Mouse (Mus musculus) liver, embryonic 16.5 days (tissue): Measurements from ENCODE around the gene Smc6. TPM values are rescaled to one million over a fixed set of nuclear protein-coding genes. Genes with fewer than 3 reads are reported as not detected.

Source experiments
- ATAC-seq: fragments of 200-750 bp; cut with Nextera tagmentation; 2 replicates; pipeline ENCODE4 v1.8.0; 2017; ENCODE audit warnings: low read depth, mild to moderate bottlenecking, moderate number of reproducible peaks, moderate library complexity
- H3K27ac ChIP-seq: fragments of 300-500 bp; sonication (generic); 2 replicates; pipeline ENCODE4 v1.5.1; 2014; ENCODE audit warnings: mild to moderate bottlenecking, low read length
- H3K27me3 ChIP-seq: fragments of 300-500 bp; sonication (generic); 2 replicates; pipeline ENCODE4 v1.6.1; 2014; ENCODE audit warnings: low read depth, low read length, mixed read lengths; ENCODE audit not compliant: control insufficient read depth, insufficient read depth
- H3K36me3 ChIP-seq: fragments of 300-500 bp; sonication (generic); 2 replicates; pipeline ENCODE4 v1.6.1; 2014; ENCODE audit warnings: mild to moderate bottlenecking; ENCODE audit not compliant: control insufficient read depth, insufficient read depth
- H3K4me1 ChIP-seq: fragments of 300-500 bp; sonication (generic); 2 replicates; pipeline ENCODE4 v1.6.1; 2014; ENCODE audit warnings: low read depth, low read length, mixed read lengths; ENCODE audit not compliant: control insufficient read depth
- H3K4me2 ChIP-seq: fragments of 300-500 bp; sonication (generic); 2 replicates; pipeline ENCODE4 v1.6.1; 2014; ENCODE audit warnings: low read depth, low read length, mixed read lengths
- H3K4me3 ChIP-seq: fragments of 300-500 bp; sonication (generic); 2 replicates; pipeline ENCODE4 v1.5.1; 2014; ENCODE audit warnings: low read depth, mild to moderate bottlenecking, low read length
- H3K9ac ChIP-seq: fragments of 300-500 bp; sonication (generic); 2 replicates; pipeline ENCODE4 v1.6.1; 2014; ENCODE audit warnings: low read depth, low read length
- H3K9me3 ChIP-seq: fragments of 300-500 bp; sonication (generic); replicated peaks from 2 replicates; pipeline ENCODE4 v1.6.1; 2016; ENCODE audit warnings: low read length; ENCODE audit not compliant: control insufficient read depth
- WGBS: fragments of 180-500 bp; shearing (Covaris S2); extraction: QIAGEN DNeasy Blood & Tissue Kit; methylation state at CpG from one replicate; pipeline ENCODE4 v1.1.7; 2014; ENCODE audit not compliant: insufficient replicate concordance; 5-methylcytosine and 5-hydroxymethylcytosine counted together
- polyA plus RNA-seq: library from polyadenylated mRNA; unstranded; fragments of >200 nt; fragmentation: Nextera tagmentation; extraction: Ambion mirVana; gene quantifications from 2 replicates; pipeline ENCODE4 v1.2.1, GENCODE M21; 2015

Gene Smc6
- polyA plus RNA-seq = 61.6 and 62.1 TPM in 2 replicates

DNA sequence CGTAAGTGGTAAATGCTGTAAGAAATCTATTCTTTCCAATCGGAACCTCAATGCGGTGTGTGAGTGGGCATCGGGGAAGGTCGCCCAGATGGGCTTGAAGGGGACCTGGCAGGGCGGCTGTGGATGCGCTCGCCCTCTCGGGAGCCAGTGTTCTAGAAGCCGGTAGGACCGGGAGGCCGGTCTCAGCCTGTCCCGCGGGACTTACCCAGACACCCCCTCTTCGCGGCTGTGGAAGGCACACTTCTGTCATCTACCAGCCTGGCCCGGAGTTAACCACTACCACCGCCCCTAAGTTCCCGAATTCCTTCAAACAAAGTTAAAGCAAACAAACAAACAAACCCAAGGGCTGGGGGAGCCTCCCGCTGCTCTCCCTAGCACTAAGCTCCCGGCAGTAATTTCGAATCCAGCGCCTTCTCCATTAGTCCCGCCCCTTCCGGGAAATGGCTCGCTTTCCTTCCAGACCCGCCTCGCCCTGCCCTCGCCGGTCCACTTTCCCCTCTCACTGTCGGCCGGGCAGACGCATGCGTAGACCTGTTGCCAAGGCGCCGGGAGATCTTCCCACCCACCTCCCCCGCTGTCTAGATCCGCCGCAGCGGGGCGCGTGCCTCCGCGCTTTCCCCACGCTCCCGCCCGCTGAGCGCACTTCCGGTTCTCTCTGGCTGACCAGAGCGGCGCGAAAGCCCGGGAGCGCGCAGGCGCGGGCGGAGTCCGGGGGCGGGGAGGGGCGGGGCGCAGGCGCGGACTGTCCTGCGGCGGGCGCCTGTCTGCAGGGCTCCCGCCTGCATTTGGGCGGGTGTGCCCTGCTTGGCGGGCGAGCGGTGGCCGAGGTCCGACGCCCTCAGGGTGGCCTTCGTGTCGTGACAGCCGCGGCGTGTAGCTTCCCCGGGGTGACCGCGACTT lies at the start of gene Smc6, which contains the start of gene Gen1:
Gene Smc6, plus strand, starts transcription at position 505 of the 900 bp plus-strand sequence.
Gene Gen1, minus strand, starts transcription at position 420 of the 900 bp plus-strand sequence.
- no peaks in the 10 kb centered on the region for H3K36me3 ChIP-seq
- H3K9me3 ChIP-seq = no peaks in the 10 kb centered on the region
- peak within 1 kb of the TSS; percentile 80 for H3K4me3 ChIP-seq
- peak within 1 kb of the TSS; percentile 84 for H3K4me2 ChIP-seq
- peak within 1 kb of the TSS; percentile 97 for H3K27ac ChIP-seq
- H3K27me3 ChIP-seq = no peaks in the 10 kb centered on the region
- peaks cover 13% of the 10 kb centered on the region for H3K4me1 ChIP-seq
- under 1% methylated on average over 76 of the region's 83 CpGs for WGBS
- peak within 1 kb of the TSS; percentile 97 for H3K9ac ChIP-seq
- ATAC-seq = peak; percentile 96

DNA sequence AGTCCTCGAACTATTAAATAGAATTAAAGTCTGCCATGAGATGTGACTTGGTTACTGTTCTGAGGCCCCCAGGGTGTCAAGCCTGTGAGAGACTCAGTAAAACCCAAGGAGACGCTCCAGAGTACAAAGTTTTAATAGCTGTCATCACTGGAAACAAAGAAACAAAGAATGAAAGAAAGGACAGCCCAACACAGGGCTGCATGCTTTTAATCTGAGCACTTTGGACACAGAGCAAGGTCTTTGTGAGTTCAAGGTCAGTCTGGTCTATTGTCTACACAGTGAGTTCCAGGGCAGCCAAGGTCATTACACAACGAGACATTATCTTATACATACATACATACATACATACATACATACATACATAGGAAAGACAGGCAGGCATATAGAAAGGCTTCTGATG lies 49.2 kb upstream of the Smc6 start:
- Histone ChIP-seq H3K4me1 (no peaks in the 10 kb centered on the region), H3K4me3 (no peak overlapping the region), H3K36me3 (no peaks in the 10 kb centered on the region), H3K4me2 (no peak overlapping the region), H3K9ac (no peak overlapping the region), H3K27ac (no peak overlapping the region), H3K27me3 (no peaks in the 10 kb centered on the region), H3K9me3 (no peaks in the 10 kb centered on the region)
- WGBS = 46% methylated on average over 3 of the region's 3 CpGs
- ATAC-seq = no peak

DNA sequence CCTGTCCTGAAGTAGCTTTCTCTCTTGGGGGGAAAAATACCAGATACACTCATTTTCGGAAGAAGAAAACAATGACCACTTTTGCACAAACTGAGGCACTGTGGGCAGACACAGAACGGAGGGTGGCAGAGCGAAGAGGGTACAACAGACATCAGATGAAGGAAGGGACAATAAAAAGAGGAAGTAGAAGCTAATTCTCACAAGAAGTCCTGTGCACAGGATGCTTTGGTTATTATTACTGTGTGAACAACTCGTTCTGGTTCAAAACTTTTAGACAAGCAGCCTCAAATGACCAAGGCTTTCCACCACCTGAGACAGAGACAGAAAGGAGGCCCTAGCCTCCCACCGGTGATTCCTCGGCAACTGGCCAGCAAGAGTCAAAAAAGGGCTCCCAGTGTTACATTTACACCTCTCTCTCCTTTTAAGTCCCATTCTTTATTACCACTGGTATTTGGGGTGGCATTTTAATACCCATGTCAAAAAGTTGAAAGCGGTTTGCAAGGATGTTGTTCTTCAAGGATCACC lies 47.9 kb upstream of the Smc6 start:
- H3K4me2 ChIP-seq = no peak overlapping the region
- 30% methylated on average over 7 of the region's 7 CpGs for WGBS
- no peak overlapping the region for H3K9ac ChIP-seq
- no peak overlapping the region for H3K4me3 ChIP-seq
- no peak overlapping the region for H3K27ac ChIP-seq
- H3K36me3 ChIP-seq = no peaks in the 10 kb centered on the region
- no peak for ATAC-seq
- H3K27me3 ChIP-seq = no peaks in the 10 kb centered on the region
- H3K9me3 ChIP-seq = no peaks in the 10 kb centered on the region
- no peaks in the 10 kb centered on the region for H3K4me1 ChIP-seq

DNA sequence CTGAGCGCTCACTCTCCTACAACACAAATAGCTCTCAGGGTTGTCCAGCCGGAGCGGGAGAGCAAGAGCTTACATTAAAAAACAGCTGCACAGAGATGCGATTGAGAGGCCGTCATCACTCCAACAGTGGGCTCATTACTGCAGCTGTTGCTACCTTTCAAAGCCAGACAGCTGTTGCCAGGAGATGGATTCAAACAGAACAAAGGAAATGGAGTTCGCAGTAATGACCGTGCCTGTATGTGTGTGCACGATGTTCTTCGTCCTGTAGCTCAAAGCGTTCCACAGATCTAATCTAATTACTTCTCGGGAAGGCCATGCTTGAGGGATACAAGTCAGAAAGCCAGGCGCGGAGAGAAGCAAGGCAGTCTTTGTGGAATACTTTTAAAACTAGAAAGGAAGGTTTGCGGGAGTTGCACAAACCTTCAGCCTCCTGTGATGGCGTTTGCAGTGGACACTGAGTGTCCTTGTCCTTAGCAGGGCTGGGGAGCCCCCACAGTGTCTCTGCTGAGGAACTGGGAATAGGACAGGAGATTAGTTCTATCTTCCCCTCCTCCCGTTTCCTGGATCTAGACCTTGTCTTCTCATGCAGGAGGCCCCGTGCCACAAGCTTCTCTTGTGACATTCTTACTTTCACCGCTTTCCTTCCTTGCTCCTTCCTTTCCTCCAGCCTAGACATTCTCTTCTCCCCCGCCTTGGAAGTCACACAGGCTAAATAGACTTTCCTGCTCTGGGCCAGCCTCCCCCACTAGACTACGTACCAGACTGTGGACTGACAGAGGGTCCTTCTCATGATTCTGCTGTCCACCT lies 44.0 kb upstream of the Smc6 start:
- WGBS = 65% methylated on average over 20 of the region's 20 CpGs
- Histone ChIP-seq H3K9ac (no peak overlapping the region), H3K9me3 (no peaks in the 10 kb centered on the region), H3K4me1 (no peaks in the 10 kb centered on the region), H3K4me3 (no peak overlapping the region), H3K36me3 (no peaks in the 10 kb centered on the region), H3K4me2 (no peak overlapping the region), H3K27me3 (no peaks in the 10 kb centered on the region), H3K27ac (no peak overlapping the region)
- ATAC-seq = no peak

DNA sequence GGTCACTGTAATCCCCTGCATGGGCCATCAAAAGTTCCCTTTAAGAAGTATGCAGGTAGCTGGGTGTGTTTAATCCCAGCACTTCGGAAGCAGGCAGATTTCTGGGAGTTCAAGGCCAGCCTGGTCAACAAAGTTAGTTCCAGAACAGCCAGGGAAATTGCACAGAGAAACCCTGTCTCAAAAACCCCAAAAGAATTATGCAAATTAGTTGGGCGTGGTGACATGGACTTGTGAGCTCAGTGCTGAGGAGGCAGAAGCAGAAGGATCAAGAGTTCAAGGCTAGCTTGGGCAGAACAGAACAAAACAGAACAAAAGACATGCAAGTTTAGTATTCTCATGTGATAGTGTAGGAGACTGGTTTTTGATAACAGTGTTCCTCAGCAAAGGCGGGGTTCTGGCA lies 43.1 kb upstream of the Smc6 start:
- H3K4me3 ChIP-seq = no peak overlapping the region

DNA sequence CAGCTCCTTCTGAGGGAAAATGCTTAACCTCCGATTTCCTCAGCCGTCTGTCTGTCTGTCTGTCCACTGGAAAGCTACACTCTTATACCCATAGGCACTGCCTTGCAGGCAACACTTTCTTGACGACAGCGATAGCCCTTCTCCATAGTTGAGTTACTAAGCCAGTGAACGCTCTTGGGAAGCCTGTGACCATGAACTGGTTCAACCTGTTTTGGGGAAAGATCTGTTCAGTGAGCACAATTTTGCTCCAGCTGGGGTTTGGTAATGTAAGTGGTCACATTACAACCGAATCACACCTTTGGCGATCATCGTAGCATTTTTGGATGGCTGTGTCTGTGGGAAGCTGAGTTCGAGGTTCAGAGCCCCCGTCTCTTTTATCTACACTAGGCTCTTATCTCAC lies 42.6 kb upstream of the Smc6 start:
- Histone ChIP-seq H3K4me1 (no peaks in the 10 kb centered on the region), H3K4me2 (no peak overlapping the region), H3K4me3 (no peak overlapping the region), H3K27ac (no peak overlapping the region), H3K9me3 (no peaks in the 10 kb centered on the region), H3K27me3 (no peaks in the 10 kb centered on the region), H3K9ac (no peak overlapping the region), H3K36me3 (no peaks in the 10 kb centered on the region)
- no peak for ATAC-seq
- WGBS = 62% methylated on average over 10 of the region's 10 CpGs

More for the DNA sequence above, 43.1 kb upstream of the Smc6 start:
- no peak for ATAC-seq
- H3K27me3 ChIP-seq = no peaks in the 10 kb centered on the region
- no peak overlapping the region for H3K9ac ChIP-seq
- H3K4me2 ChIP-seq = no peak overlapping the region
- H3K9me3 ChIP-seq = no peaks in the 10 kb centered on the region
- 56% methylated on average over 3 of the region's 3 CpGs for WGBS
- H3K4me1 ChIP-seq = no peaks in the 10 kb centered on the region
- H3K27ac ChIP-seq = no peak overlapping the region
- H3K36me3 ChIP-seq = no peaks in the 10 kb centered on the region

DNA sequence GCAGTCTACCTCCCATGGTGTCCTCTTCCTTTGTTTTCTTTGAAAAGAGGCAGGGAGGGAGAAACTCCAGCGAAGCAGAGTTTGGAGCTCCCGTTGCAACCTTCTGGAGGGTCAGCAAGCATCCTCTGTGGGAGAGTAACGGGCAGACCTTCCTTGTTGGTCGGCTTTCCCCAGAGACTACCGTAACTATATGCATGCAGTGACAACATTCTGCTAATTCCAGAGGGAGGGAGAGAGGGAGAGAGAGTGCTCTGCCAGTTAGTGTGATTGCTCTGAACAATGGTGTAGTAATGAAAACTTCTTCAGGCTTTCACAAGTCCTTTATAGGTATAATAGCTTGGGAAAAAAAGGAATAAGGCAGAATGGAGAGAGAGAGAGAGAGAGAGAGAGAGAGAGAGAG lies 41.0 kb upstream of the Smc6 start:
- Histone ChIP-seq H3K9ac (no peak overlapping the region), H3K27me3 (no peaks in the 10 kb centered on the region), H3K4me3 (no peak overlapping the region), H3K27ac (no peak overlapping the region), H3K36me3 (no peaks in the 10 kb centered on the region), H3K9me3 (no peaks in the 10 kb centered on the region), H3K4me2 (no peak overlapping the region), H3K4me1 (no peaks in the 10 kb centered on the region)
- 26% methylated on average over 5 of the region's 5 CpGs for WGBS
- no peak for ATAC-seq

DNA sequence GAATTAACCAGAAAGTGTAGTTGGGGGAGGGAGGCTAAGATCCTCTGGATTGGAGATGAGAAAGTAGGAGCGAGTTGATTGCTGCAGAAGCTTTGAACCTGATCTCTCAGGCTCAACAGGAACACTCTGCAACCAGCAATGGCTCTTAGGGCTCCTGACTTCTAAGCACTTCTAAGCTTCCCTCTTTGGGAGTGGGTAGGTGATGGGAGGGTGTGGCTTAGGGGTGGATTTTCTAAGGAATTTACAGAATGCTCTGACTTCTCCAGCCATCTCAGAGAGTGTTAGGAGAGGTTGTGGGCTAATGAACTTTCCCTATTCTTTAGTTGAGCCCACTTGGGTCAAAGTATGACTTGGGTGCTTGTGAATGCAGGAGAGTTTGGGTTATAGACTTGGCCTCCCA lies 39.6 kb upstream of the Smc6 start:
- H3K4me3 ChIP-seq = no peak overlapping the region
- WGBS = 55% methylated on average over 1 of the region's 1 CpGs
- no peak overlapping the region for H3K4me2 ChIP-seq

More for the DNA sequence above, 39.6 kb upstream of the Smc6 start:
- Histone ChIP-seq H3K9ac (no peak overlapping the region), H3K27me3 (no peaks in the 10 kb centered on the region), H3K27ac (no peak overlapping the region), H3K36me3 (no peaks in the 10 kb centered on the region), H3K4me1 (no peaks in the 10 kb centered on the region), H3K9me3 (no peaks in the 10 kb centered on the region)
- ATAC-seq = no peak
